Mouse (Mus musculus) stomach, postnatal 0 days (tissue): ENCODE data around the gene Tmem274.
A peak's percentile ranks its signal among the peaks of the same experiment; 100 is the strongest.

Experiments
- CTCF ChIP-seq: IDR thresholded peaks from 2 replicates; pipeline ENCODE4 v1.5.1; 2016; ENCODE audit warnings: antibody characterized with exemption, low read depth, mild to moderate bottlenecking, moderate library complexity
- EP300 ChIP-seq: optimal IDR thresholded peaks from 2 replicates; pipeline ENCODE3; 2016; ENCODE audit warnings: antibody characterized with exemption

DNA sequence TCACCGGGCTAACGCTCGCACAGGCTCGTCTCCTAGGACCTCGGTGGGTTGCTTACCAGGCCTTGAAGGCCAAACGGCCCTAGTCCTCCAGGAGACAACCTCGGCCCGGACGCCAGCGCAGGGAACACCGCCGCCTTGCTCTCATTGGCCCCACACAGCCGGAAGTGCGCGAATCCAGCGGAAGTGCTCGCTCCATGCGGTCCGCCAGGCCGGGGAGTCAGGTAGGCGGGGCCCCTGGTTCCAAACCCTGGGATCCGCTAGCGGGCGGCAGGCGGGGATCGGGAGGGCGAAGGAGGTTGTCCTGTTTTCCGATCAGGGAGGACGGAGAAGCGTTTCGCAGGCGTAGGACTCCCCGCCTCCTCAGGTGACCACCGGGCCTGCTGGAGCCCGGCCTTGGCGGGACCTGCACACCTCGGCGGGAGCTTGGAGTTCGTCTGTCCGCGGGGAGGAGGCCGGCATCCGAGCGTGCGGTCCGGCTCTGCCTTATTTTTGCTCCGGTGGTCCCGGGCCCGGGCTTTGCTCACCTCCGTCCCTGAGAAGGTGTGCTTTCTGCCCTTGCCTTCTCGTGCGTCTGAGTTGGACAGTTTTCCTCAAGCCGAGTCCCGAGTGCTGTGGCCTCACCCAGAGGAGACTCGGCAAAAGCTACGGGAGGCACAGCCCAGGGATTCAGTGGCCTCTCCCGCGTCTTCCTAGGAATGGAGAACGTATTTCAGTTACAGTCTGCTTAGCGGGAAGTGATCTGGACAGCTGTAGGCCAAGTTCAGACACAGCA, 8.1 kb downstream of the Tmem274 start, which contains the start of the genes Nmnat1 and Lzic:
- peak; percentile 42 for TF ChIP-seq CTCF
- no peak for TF ChIP-seq EP300
